Mouse (Mus musculus): ENCODE results near the gene Zfp820.
"Not testable (repeated sequence)": the region's sequence is repeated elsewhere in the genome, so short reads cannot be mapped to it uniquely, and the experiment has no call there.

The Zfp820 gene

GRCm38 (mm10) chr17:21845545-21846321 is at the start of gene Zfp820:
TSS of gene Zfp820 (minus strand) at chr17:21845772.
- peak; percentile 14 for DNase-seq

GRCm38 (mm10) chr17:21871256-21871655 is 25.7 kb upstream of the Zfp820 start:
- DNase-seq = no peak

- not testable (repeated sequence) for DNase-seq
Measured at GRCm38 (mm10) chr17:21846322-21846582, 680 bp upstream of the Zfp820 start.

- DNase-seq = no peak
Measured at GRCm38 (mm10) chr17:21838510-21838909, 7.1 kb downstream of the Zfp820 start.

GRCm38 (mm10) chr17:21801373-21801772 is 44.2 kb downstream of the Zfp820 start:
- DNase-seq = not testable (repeated sequence)

- DNase-seq = no peak
Measured at GRCm38 (mm10) chr17:21792256-21792655, 53.3 kb downstream of the Zfp820 start.

GRCm38 (mm10) chr17:21770336-21770735 is 75.2 kb downstream of the Zfp820 start:
- no peak for DNase-seq

All from right cerebral cortex, postnatal 14 days (tissue).